Mouse (Mus musculus) CH12.LX (cell line): ENCODE measurements around the gene Siglec1. TPM values are rescaled to one million over a fixed set of nuclear protein-coding genes. Genes with fewer than 3 reads are reported as not detected.

Source experiments
- DNase-seq: peaks from one replicate; pipeline ENCODE4 v3.0.0-alpha.2; 2013; ENCODE audit errors: extremely low read depth
- H3K27ac ChIP-seq: 2 replicates; pipeline ENCODE4 v1.5.1; 2012; ENCODE audit warnings: low read depth, mild to moderate bottlenecking, control low read depth, moderate library complexity; ENCODE audit not compliant: insufficient read depth
- H3K27me3 ChIP-seq: replicated peaks from 2 replicates; pipeline ENCODE3; 2012; ENCODE audit warnings: inconsistent platforms
- H3K36me3 ChIP-seq, 2 experiments: replicated peaks in 1 of 2; 2 replicates each; pipeline versions ENCODE3 to v1.6.1; 2012; ENCODE audit warnings: inconsistent platforms in 1 of 2, low read length in 1 of 2, mild to moderate bottlenecking in 1 of 2, mixed read lengths in 1 of 2, moderate library complexity in 1 of 2; ENCODE audit not compliant: control insufficient read depth in 1 of 2, insufficient read depth in 1 of 2
- H3K4me1 ChIP-seq, 2 experiments: 2 replicates each; pipeline ENCODE4 v1.6.1; 2012; ENCODE audit warnings: inconsistent platforms in 1 of 2, moderate library complexity in 1 of 2; ENCODE audit not compliant: insufficient read depth in 2 of 2, control insufficient read depth in 1 of 2
- H3K4me2 ChIP-seq: 2 replicates; pipeline ENCODE4 v1.6.1; 2012; ENCODE audit warnings: low read depth, mild to moderate bottlenecking, control low read depth; ENCODE audit not compliant: poor library complexity, insufficient read depth, severe bottlenecking
- H3K4me3 ChIP-seq, 3 experiments: fragments of 150-350 bp in 1 of 3; sonication (generic) in 1 of 3; replicated peaks in 1 of 3; 2 replicates each; pipeline versions ENCODE3 to v1.5.1; 2011 to 2012; ENCODE audit warnings: low read depth in 2 of 3, low read length in 2 of 3, mild to moderate bottlenecking in 2 of 3, moderate library complexity in 2 of 3, control low read depth in 1 of 3, improper control_type of control experiment in 1 of 3, inconsistent platforms in 1 of 3, mixed read lengths in 1 of 3; ENCODE audit not compliant: poor library complexity in 1 of 3
- H3K79me2 ChIP-seq: replicated peaks from 2 replicates; pipeline ENCODE4 v1.6.1; 2012; ENCODE audit warnings: mild to moderate bottlenecking, moderate library complexity; ENCODE audit not compliant: control insufficient read depth, poor library complexity, insufficient read depth, severe bottlenecking; ENCODE audit errors: extremely low read depth
- H3K9ac ChIP-seq: 2 replicates; pipeline ENCODE4 v1.6.1; 2012; ENCODE audit warnings: low read depth, mild to moderate bottlenecking, control low read depth, moderate library complexity; ENCODE audit not compliant: insufficient read depth
- H3K9me3 ChIP-seq: replicated peaks from 2 replicates; pipeline ENCODE3; 2012; ENCODE audit warnings: low read length, inconsistent platforms, mixed read lengths
- CTCF ChIP-seq, 2 experiments: IDR thresholded peaks in 1 of 2; conservative IDR thresholded peaks in 1 of 2; 2 replicates each; pipeline ENCODE4 v1.5.1; 2011 to 2012; ENCODE audit warnings: low read depth in 2 of 2, low read length in 2 of 2, improper control_type of control experiment in 1 of 2, inconsistent platforms in 1 of 2, mild to moderate bottlenecking in 1 of 2, moderate library complexity in 1 of 2
- E2F4 ChIP-seq: IDR thresholded peaks from 2 replicates; pipeline ENCODE4 v1.6.1; 2011; ENCODE audit warnings: low read depth, low read length, improper control_type of control experiment; ENCODE audit not compliant: insufficient replicate concordance
- ELF1 ChIP-seq: IDR thresholded peaks from 2 replicates; pipeline ENCODE4 v1.6.1; 2014; ENCODE audit warnings: low read depth, mild to moderate bottlenecking, inconsistent platforms, low read length, improper control_type of control experiment
- HCFC1 ChIP-seq: IDR thresholded peaks from 2 replicates; pipeline ENCODE4 v1.6.1; 2012; ENCODE audit warnings: low read depth, mild to moderate bottlenecking, inconsistent platforms, low read length, improper control_type of control experiment
- MAFK ChIP-seq: IDR thresholded peaks from 2 replicates; pipeline ENCODE4 v1.6.1; 2011; ENCODE audit warnings: low read length, improper control_type of control experiment; ENCODE audit not compliant: insufficient replicate concordance
- MEF2A ChIP-seq: IDR thresholded peaks from 2 replicates; pipeline ENCODE4 v1.6.1; 2014; ENCODE audit warnings: low read depth, mild to moderate bottlenecking, inconsistent platforms, low read length, improper control_type of control experiment, borderline replicate concordance
- MXI1 ChIP-seq: IDR thresholded peaks from 2 replicates; pipeline ENCODE4 v1.6.1; 2011; ENCODE audit warnings: mild to moderate bottlenecking, low read depth, low read length, improper control_type of control experiment
- NRF1 ChIP-seq: IDR thresholded peaks from 2 replicates; pipeline ENCODE4 v1.6.1; 2014; ENCODE audit warnings: low read depth, mild to moderate bottlenecking, inconsistent platforms, low read length, improper control_type of control experiment, moderate library complexity
- PAX5 ChIP-seq: IDR thresholded peaks from 2 replicates; pipeline ENCODE4 v1.6.1; 2012; ENCODE audit warnings: low read length, inconsistent platforms, mixed read lengths
- RAD21 ChIP-seq: IDR thresholded peaks from 2 replicates; pipeline ENCODE4 v1.6.1; 2011; ENCODE audit warnings: low read depth, mild to moderate bottlenecking, low read length, improper control_type of control experiment, moderate library complexity
- TBP ChIP-seq: conservative IDR thresholded peaks from 2 replicates; pipeline ENCODE4 v1.6.1; 2011; ENCODE audit warnings: low read depth, low read length, improper control_type of control experiment
- USF1 ChIP-seq: IDR thresholded peaks from 2 replicates; pipeline ENCODE4 v1.6.1; 2014; ENCODE audit warnings: low read depth, mild to moderate bottlenecking, inconsistent platforms, low read length, improper control_type of control experiment
- ZC3H11A ChIP-seq: IDR thresholded peaks from 2 replicates; pipeline ENCODE4 v1.6.1; 2012; ENCODE audit warnings: low read depth, mild to moderate bottlenecking, inconsistent platforms, low read length, improper control_type of control experiment
- ZNF384 ChIP-seq: IDR thresholded peaks from 2 replicates; pipeline ENCODE4 v1.6.1; 2012; ENCODE audit warnings: low read depth, low read length, improper control_type of control experiment, inconsistent platforms
- dilution Hi-C: fragments of 300-500 bp; cut with MboI; formaldehyde crosslinking; loops from 2 replicates; pipeline ENCODE4 v1.14.3; 2020; ENCODE audit warnings: low sequenced_read_pairs; ENCODE audit not compliant: extremely low pct_unique_long_range_greater_than_20kb, extremely low pct_ligation_motif_present
- in situ Hi-C: fragments of 300-500 bp; cut with MboI; formaldehyde crosslinking; loops from 3 replicates; pipeline ENCODE4 v1.14.3; 2019; ENCODE audit warnings: low sequenced_read_pairs, low pct_ligation_motif_present, low pct_unique_long_range_greater_than_20kb, mixed read lengths
- polyA plus RNA-seq: library from polyadenylated mRNA; unstranded; fragments of >175 nt; gene quantifications from 2 replicates; pipeline ENCODE4 v1.2.1, GENCODE M21; 2012; ENCODE audit warnings: low read depth; ENCODE audit not compliant: insufficient read length
- total RNA-seq, 2 experiments: library from RNA; depleted of rRNA; stranded (reverse); fragments of 300-350 nt in 1 of 2; fragments of >200 nt in 1 of 2; gene quantifications; 2 replicates each; pipeline ENCODE4 v1.2.3; 2012 to 2014

Gene Siglec1
- total and polyA plus RNA-seq, 3 experiments: not detected

DNA sequence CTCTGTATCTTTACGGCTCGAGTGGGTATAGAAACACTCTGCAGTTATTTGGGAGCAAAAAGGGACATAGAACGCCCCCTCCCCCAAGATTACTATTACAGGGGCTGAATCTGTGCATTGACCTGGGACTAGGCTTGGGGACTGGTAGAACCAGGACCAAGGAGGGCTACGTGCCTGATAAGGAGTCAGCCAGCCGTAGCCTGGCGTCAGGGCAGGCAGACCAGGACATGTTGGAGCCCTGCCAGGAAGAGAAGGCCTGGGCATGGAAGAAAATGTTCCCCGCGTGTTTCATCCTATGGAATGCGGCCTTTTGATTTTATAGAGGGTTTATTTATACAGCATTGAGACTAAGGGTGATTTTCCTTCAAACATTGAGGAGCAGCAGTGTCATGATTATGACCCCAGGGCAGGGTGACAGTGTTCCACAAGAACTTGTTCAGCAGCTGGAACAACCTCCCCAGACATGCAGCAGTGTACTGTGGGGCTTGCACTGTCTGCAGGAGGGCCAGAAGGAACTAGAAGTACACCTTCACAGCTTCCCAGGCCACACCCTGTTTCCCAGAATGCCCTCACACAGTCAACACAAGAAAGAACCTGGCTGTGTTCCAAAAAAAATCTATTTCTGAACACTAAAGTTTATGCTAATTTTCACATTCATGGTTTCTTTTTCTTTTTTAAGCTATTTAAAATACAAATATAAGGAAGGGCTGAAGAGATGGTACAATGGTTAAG is 41.4 kb downstream of the Siglec1 start:
- Histone ChIP-seq H3K79me2 (no peaks in the 10 kb centered on the region), H3K27ac (no peak overlapping the region), H3K9ac (no peak overlapping the region), H3K9me3 (peaks cover 2% of the 10 kb centered on the region), H3K4me3 (no peak overlapping the region), H3K4me2 (no peak overlapping the region), H3K27me3 (peaks cover 6% of the 10 kb centered on the region), H3K36me3 (no peaks in the 10 kb centered on the region), H3K4me1 (0 out of 4 replicates have a peak, but pooled peaks cover 0 to 2% of the 10 kb centered on the region in 2 experiments)
- TF ChIP-seq ELF1: no peak
- TF ChIP-seq USF1: no peak
- TF ChIP-seq MEF2A: no peak
- TF ChIP-seq TBP: no peak
- no peak for TF ChIP-seq HCFC1
- TF ChIP-seq NRF1: no peak
- TF ChIP-seq E2F4: no peak
- TF ChIP-seq MXI1: no peak
- no peak for TF ChIP-seq ZNF384
- TF ChIP-seq PAX5: no peak
- no peak for TF ChIP-seq ZC3H11A
- TF ChIP-seq MAFK: no peak
- dilution Hi-C loops (no loop called here), in situ Hi-C loops (no loop called here)
- no peak for DNase-seq

DNA sequence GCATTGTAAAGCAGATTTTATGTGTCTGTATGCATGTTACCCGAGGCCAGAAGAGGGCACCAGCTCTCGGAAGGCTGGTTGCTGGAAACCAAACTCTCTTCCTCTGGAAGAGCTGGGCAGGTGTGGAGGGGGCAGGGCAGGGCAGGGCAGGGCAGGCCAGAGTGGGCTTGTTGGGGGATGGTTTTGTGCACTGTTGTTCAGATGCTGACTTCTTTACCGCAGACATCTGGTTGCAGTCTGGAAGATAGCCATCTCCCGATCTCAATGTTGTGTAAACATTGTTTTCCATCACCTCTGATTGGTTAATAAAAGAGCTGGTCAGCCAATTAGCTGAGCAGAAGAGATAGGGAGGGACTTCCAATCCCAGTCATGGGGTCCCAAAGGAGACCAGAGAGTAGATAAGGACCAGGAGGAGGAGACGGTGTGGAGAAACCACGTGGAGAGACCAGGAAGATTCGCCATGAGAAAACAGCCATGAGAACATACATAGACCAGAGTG is 42.2 kb downstream of the Siglec1 start:
- H3K9me3 ChIP-seq: peaks cover 2% of the 10 kb centered on the region
- in situ Hi-C loops (no loop called here), dilution Hi-C loops (no loop called here)
- H3K9ac ChIP-seq: no peak overlapping the region
- no peak for DNase-seq
- no peak overlapping the region for H3K27ac ChIP-seq
- no peak overlapping the region for H3K4me3 ChIP-seq
- no peak overlapping the region; the same call in 1 of the 2 replicates for H3K4me2 ChIP-seq
- H3K4me1 ChIP-seq: 0 out of 4 replicates have a peak, but pooled peaks cover 0 to 2% of the 10 kb centered on the region in 2 experiments
- TF ChIP-seq RAD21: no peak; the same call in 1 of the 2 replicates
- TF ChIP-seq CTCF (conservative IDR thresholded peaks at IDR 0.05 in 1 of 2, IDR thresholded peaks at IDR 0.05 in 1 of 2; ENCODE audit: low read depth in 2 of 2, low read length in 2 of 2): peak in 1 of 2 experiments; percentile 39; a peak in 2 of 4 replicates
- H3K36me3 ChIP-seq: no peaks in the 10 kb centered on the region
- peaks cover 4% of the 10 kb centered on the region for H3K27me3 ChIP-seq
- H3K79me2 ChIP-seq: no peaks in the 10 kb centered on the region
